Mouse (Mus musculus) hindbrain, embryonic 11.5 days (tissue): ENCODE results near the gene Smyd3. TPM values are rescaled to one million over a fixed set of nuclear protein-coding genes. Genes with fewer than 3 reads are reported as not detected.

Source experiments
- ATAC-seq: fragments of 200-750 bp; cut with Nextera tagmentation; 2 replicates; pipeline ENCODE4 v1.8.0; 2017; ENCODE audit warnings: mild to moderate bottlenecking, moderate TSS enrichment, moderate library complexity; ENCODE audit not compliant: low FRiP score
- DNase-seq: peaks from one replicate; pipeline ENCODE4 v3.0.0-alpha.2; 2015; ENCODE audit warnings: low spot score
- H3K27ac ChIP-seq: fragments of 300-500 bp; sonication (generic); 2 replicates; pipeline ENCODE4 v1.5.1; 2014; ENCODE audit warnings: mild to moderate bottlenecking, low read depth, low read length
- H3K27me3 ChIP-seq: fragments of 300-500 bp; sonication (generic); 2 replicates; pipeline ENCODE4 v1.6.1; 2014; ENCODE audit warnings: mild to moderate bottlenecking, low read length, moderate library complexity, mixed read lengths; ENCODE audit not compliant: control insufficient read depth, insufficient read depth
- H3K36me3 ChIP-seq: fragments of 300-500 bp; sonication (generic); 2 replicates; pipeline ENCODE4 v1.6.1; 2014; ENCODE audit warnings: mild to moderate bottlenecking, low read length, moderate library complexity, mixed read lengths; ENCODE audit not compliant: control insufficient read depth, insufficient read depth
- H3K4me1 ChIP-seq: fragments of 300-500 bp; sonication (generic); replicated peaks from 2 replicates; pipeline ENCODE4 v1.6.1; 2014; ENCODE audit warnings: low read length, mixed read lengths; ENCODE audit not compliant: control insufficient read depth, insufficient read depth
- H3K4me2 ChIP-seq: fragments of 300-500 bp; sonication (generic); replicated peaks from 2 replicates; pipeline ENCODE4 v1.6.1; 2014; ENCODE audit warnings: mild to moderate bottlenecking, low read depth, low read length
- H3K4me3 ChIP-seq: fragments of 300-500 bp; sonication (generic); 2 replicates; pipeline ENCODE4 v1.5.1; 2014; ENCODE audit warnings: low read depth, low read length
- H3K9ac ChIP-seq: fragments of 300-500 bp; sonication (generic); 2 replicates; pipeline ENCODE4 v1.6.1; 2014; ENCODE audit warnings: low read depth, low read length
- H3K9me3 ChIP-seq: fragments of 300-500 bp; sonication (generic); 2 replicates; pipeline ENCODE4 v1.6.1; 2016; ENCODE audit warnings: low read length; ENCODE audit not compliant: control insufficient read depth
- WGBS: fragments of 180-500 bp; shearing (Covaris S2); extraction: QIAGEN DNeasy Blood & Tissue Kit; methylation state at CpG from one replicate; pipeline ENCODE4 v1.1.7; 2014; 5-methylcytosine and 5-hydroxymethylcytosine counted together
- polyA plus RNA-seq: library from polyadenylated mRNA; unstranded; fragments of >200 nt; fragmentation: Nextera tagmentation; extraction: Ambion mirVana; gene quantifications from 2 replicates; pipeline ENCODE4 v1.2.1, GENCODE M21; 2014

Smyd3 gene
- polyA plus RNA-seq, 1 experiment from 2014 or later: 16.9 TPM

DNA sequence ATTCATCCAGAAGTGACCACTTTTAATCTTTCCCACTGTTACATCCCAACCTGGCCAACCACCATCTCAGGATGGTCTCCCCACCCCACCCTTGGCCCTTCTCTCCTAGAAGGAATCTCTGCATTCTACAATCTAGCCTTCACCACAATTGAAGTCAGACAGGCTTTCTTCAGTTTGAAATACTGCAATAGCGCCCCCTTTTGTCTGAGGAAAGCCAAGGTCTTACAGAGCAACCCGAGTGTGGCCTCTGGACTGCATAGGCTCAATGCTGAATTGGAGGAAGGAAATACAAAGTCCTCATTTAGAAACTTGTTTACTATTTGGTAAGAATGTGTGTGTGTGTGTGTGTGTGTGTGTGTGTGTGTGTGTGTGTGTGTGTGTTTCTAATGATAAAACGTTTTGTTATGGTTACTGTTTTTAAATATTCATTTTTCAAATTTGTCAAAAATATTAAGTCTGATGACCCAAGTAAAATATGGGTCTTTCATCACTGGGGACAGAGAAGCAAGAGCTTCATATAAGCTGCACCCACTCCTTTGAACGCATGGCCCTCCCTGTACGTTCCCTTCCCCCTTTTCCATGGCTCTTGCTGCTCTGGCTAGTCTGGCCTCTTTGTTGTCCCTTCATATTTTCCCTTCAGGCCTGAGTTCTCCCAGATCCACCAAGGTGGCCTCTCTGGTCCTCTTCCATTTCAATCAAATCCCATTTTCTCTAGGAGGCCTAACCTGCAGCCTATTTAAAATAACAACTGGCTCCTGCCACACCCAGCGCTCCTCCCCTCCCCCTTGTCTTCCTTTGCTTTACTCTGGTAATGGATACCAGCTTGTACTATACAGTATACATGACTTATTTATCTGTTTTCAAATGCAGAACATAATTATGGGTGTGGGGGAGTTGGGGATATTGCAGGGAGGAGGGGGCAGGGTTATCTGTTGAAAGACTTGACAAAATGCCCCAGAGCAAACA is 430.5 kb downstream of the Smyd3 start:
- 57% methylated on average over 6 of the region's 6 CpGs for WGBS
- H3K36me3 ChIP-seq: no peaks in the 10 kb centered on the region
- no peaks in the 10 kb centered on the region for H3K27me3 ChIP-seq
- H3K4me3 ChIP-seq: no peak overlapping the region
- H3K9ac ChIP-seq: no peak overlapping the region
- H3K4me2 ChIP-seq: no peak overlapping the region
- no peaks in the 10 kb centered on the region for H3K9me3 ChIP-seq
- H3K27ac ChIP-seq: no peak overlapping the region
- H3K4me1 ChIP-seq: no peaks in the 10 kb centered on the region
- DNase-seq (peak; percentile 51), ATAC-seq (no peak)

DNA sequence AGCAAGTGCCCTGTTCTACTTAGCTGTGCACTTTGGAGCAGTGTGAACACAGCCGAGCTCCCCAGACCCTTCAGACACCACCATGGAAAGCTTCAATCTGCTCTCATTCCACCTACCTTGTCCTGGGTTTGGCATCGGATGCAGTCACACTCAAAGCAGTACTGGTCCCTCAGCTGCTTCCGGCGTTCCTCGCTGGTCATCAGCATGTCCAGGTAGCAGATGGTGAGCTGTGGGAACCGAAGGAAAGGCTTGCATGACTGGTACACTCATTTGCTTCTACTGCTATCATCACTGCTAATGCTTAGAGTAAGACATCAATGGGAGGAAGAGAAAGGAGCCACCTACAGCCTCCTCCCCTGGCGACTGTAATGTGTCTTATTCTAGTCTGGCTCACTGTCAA is 431.6 kb downstream of the Smyd3 start:
- no peak overlapping the region for H3K9ac ChIP-seq
- H3K27ac ChIP-seq: no peak overlapping the region
- H3K9me3 ChIP-seq: no peaks in the 10 kb centered on the region
- WGBS: 89% methylated on average over 7 of the region's 7 CpGs
- no peak overlapping the region for H3K4me2 ChIP-seq
- no peaks in the 10 kb centered on the region for H3K27me3 ChIP-seq
- H3K36me3 ChIP-seq: no peaks in the 10 kb centered on the region
- ATAC-seq (no peak), DNase-seq (no peak)
- H3K4me3 ChIP-seq: no peak overlapping the region
- H3K4me1 ChIP-seq: no peaks in the 10 kb centered on the region

DNA sequence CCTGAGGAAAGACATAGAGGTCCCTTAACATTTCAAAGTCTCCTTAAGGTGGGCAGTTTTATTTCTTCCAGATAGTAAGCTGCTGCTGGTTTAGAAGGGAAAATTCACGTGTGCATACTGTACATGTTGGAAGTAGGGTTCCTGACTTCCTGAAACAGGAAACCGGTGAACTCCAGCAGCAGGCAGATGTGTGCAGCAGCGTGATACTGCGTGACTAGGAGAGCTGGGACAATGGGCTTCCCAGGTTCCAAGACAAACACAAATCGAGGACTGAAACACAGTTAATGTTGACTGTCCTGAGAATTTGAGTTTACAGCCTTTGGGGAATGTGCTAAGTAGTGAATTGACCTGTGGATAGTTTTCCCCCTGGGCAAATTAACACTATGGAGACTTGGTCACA is 434.7 kb downstream of the Smyd3 start:
- H3K27ac ChIP-seq: no peak overlapping the region
- no peaks in the 10 kb centered on the region for H3K36me3 ChIP-seq
- H3K27me3 ChIP-seq: no peaks in the 10 kb centered on the region
- DNase-seq: no peak
- H3K4me1 ChIP-seq: no peaks in the 10 kb centered on the region
- no peak overlapping the region for H3K4me2 ChIP-seq
- no peak for ATAC-seq
- H3K9ac ChIP-seq: no peak overlapping the region
- H3K4me3 ChIP-seq: no peak overlapping the region
- 72% methylated on average over 5 of the region's 5 CpGs for WGBS
- no peaks in the 10 kb centered on the region for H3K9me3 ChIP-seq

DNA sequence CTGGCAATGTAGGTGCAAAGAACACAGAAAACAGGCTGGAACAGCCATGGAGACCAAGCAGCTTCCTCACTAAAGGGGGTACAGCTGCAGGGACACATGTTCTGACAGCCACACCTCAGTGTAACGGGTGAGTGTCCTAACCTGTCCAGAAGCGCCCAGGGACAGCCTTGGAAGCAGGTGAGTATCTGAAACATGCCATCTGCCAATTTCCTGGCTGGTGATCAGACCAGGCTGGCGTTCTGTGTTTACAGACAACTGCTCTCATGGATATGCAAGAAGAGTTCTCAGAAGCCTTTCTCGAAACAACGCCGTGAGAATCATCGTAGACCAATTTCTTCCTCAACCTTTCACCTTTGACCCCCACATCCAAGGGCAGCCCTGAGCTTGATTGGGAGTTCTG is 444.0 kb downstream of the Smyd3 start:
- DNase-seq: no peak
- H3K27ac ChIP-seq: no peak overlapping the region
- H3K4me3 ChIP-seq: no peak overlapping the region
- no peak overlapping the region for H3K9ac ChIP-seq
- H3K36me3 ChIP-seq: no peaks in the 10 kb centered on the region
- no peak overlapping the region for H3K4me2 ChIP-seq
- H3K9me3 ChIP-seq: no peaks in the 10 kb centered on the region
- ATAC-seq: no peak
- H3K27me3 ChIP-seq: no peaks in the 10 kb centered on the region
- 92% methylated on average over 7 of the region's 7 CpGs for WGBS
- no peaks in the 10 kb centered on the region for H3K4me1 ChIP-seq

DNA sequence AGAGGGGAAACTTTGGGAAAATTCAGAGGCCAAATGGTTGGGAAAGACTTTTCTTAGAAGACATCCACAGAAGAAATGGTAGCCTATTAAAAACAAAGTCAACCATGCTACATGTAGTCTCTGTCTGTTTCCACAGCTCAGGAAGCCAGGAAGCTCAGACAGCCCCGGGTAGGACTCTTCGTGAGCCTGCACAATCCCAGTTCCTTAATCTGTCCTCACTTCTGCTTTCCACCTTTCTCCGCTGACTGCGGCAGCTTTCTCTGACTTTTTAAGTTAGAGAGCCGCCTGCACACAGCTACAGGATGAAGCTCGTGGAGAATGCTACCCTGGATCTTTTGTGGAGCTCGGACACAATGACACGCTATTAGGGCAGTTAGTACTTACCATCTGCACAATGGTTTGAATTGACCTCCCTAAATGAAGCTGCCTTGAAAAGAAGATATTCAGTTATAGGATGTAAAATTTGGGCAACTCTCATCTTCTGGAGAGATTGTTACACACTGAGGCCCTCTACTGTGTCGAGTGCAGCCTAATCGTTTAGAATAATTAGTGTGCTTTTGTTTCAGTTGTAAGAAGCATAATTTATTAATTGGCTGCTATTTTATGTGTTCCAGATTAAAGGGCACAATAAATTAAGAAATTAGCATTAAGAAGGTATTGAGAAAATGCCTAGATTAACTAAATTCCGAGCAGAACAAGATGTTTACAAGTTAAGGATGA is 444.7 kb downstream of the Smyd3 start:
- Histone ChIP-seq H3K27ac (no peak overlapping the region), H3K4me1 (no peaks in the 10 kb centered on the region), H3K4me2 (no peak overlapping the region), H3K27me3 (no peaks in the 10 kb centered on the region), H3K9ac (no peak overlapping the region), H3K4me3 (no peak overlapping the region), H3K9me3 (no peaks in the 10 kb centered on the region), H3K36me3 (no peaks in the 10 kb centered on the region)
- no peak for DNase-seq
- ATAC-seq: no peak
- WGBS: 69% methylated on average over 11 of the region's 11 CpGs

DNA sequence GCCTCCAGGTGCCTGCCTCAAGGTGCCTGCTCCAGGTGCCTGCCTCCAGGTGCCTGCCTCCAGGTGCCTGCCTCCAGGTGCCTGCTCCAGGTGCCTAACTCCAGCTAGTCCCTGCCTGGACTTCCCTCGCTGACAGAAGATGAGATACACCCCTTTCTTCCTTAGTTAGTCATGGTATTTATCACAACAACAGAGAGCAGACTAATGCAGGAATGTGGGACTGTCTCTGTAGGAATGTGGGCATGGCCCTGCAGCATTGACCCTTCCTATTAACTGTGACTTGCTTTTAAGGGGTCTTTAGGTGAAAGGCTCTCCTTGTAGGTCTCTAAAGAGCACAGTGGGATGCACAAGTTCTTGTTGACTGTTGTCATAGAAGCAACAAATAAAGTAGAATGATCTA is 445.4 kb downstream of the Smyd3 start:
- ATAC-seq: no peak
- no peak for DNase-seq
- Histone ChIP-seq H3K4me1 (no peaks in the 10 kb centered on the region), H3K27ac (no peak overlapping the region), H3K27me3 (no peaks in the 10 kb centered on the region), H3K9ac (no peak overlapping the region), H3K4me3 (no peak overlapping the region), H3K36me3 (no peaks in the 10 kb centered on the region), H3K9me3 (no peaks in the 10 kb centered on the region), H3K4me2 (no peak overlapping the region)
- WGBS: 40% methylated on average over 1 of the region's 1 CpGs

DNA sequence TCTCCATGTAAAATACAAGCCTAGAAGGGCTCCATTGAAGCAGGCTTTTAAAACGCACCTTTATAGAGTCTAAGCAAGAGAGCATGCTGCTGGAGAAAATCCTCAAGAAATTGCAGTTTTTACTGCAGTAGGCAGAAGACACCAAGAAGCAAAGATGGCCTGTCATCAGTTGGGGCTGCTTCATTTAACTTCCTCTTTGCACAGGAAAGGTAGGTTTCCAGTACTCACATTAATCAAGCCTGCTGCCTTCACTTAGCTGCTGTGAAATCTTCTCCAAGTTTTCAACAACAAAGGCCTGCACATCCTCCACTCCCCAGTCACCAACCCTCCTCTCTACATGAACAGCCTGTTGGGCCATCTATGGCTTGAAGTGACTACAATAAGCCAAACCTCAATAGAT is 448.9 kb downstream of the Smyd3 start:
- Histone ChIP-seq H3K27me3 (no peaks in the 10 kb centered on the region), H3K36me3 (no peaks in the 10 kb centered on the region), H3K9ac (no peak overlapping the region), H3K4me1 (no peaks in the 10 kb centered on the region), H3K4me3 (no peak overlapping the region), H3K4me2 (no peak overlapping the region), H3K9me3 (no peaks in the 10 kb centered on the region), H3K27ac (no peak overlapping the region)
- no peak for DNase-seq
- WGBS: 93% methylated on average over 1 of the region's 1 CpGs
- ATAC-seq: no peak

DNA sequence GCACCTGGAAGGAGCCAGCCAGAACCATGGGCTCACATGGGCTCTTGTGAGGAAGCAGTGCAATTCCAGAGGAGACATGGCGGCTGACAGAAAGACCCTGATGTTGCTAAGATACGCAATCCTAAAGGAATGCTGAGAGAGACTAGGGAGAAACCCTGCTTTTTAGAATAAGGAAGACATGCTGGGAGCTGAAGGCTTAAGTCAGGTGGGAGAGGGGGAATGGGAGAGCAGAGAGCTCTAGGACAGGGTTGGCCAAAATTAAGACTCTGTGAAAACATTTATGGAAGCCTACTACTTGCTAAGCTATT is 452.6 kb downstream of the Smyd3 start:
- H3K9ac ChIP-seq: no peak overlapping the region
- H3K36me3 ChIP-seq: no peaks in the 10 kb centered on the region
- peaks cover 6% of the 10 kb centered on the region; the same call in 1 of the 2 replicates for H3K4me1 ChIP-seq
- 50% methylated on average over 2 of the region's 2 CpGs for WGBS
- no peak for ATAC-seq
- H3K9me3 ChIP-seq: no peaks in the 10 kb centered on the region
- no peak overlapping the region for H3K4me3 ChIP-seq
- H3K4me2 ChIP-seq: no peak overlapping the region
- no peaks in the 10 kb centered on the region for H3K27me3 ChIP-seq
- H3K27ac ChIP-seq: no peak overlapping the region
- DNase-seq: no peak
